Mouse (Mus musculus) cerebellum, adult 11-12 months (tissue): Measurements from ENCODE around the gene Polg.

Experiments
- DNase-seq: peaks from one replicate; pipeline ENCODE4 v3.0.0; 2022

Polg gene

GRCm38 (mm10) chr7:79463376-79464077 lies 2.6 kb downstream of the Polg start:
- no peak for DNase-seq

GRCm38 (mm10) chr7:79461721-79462120 lies 4.4 kb downstream of the Polg start:
- DNase-seq: no peak

GRCm38 (mm10) chr7:79447486-79447885 lies 18.7 kb downstream of the Polg start:
- no peak for DNase-seq

GRCm38 (mm10) chr7:79447048-79447447 lies 19.1 kb downstream of the Polg start:
- no peak for DNase-seq

GRCm38 (mm10) chr7:79440035-79440434 lies 26.1 kb downstream of the Polg start:
- DNase-seq: no peak

GRCm38 (mm10) chr7:79428243-79428642 lies 37.9 kb downstream of the Polg start:
- no peak for DNase-seq

- no peak for DNase-seq
Observed at GRCm38 (mm10) chr7:79425804-79426203, 40.4 kb downstream of the Polg start.

- no peak for DNase-seq
Observed at GRCm38 (mm10) chr7:79422876-79423275, 43.3 kb downstream of the Polg start.

- no peak for DNase-seq
Observed at GRCm38 (mm10) chr7:79419950-79420349, 46.2 kb downstream of the Polg start.

- no peak for DNase-seq
Observed at GRCm38 (mm10) chr7:79414449-79415375, 51.5 kb downstream of the Polg start.

- DNase-seq: no peak
Observed at GRCm38 (mm10) chr7:79400296-79400695, 65.9 kb downstream of the Polg start.

GRCm38 (mm10) chr7:79398971-79399370 lies 67.2 kb downstream of the Polg start:
- no peak for DNase-seq

- DNase-seq: no peak
Observed at GRCm38 (mm10) chr7:79398426-79398825, 67.7 kb downstream of the Polg start.

- no peak for DNase-seq
Observed at GRCm38 (mm10) chr7:79397446-79397963, 68.7 kb downstream of the Polg start.
